Mouse (Mus musculus): Measurements from ENCODE around the gene Sertad2.

DNA sequence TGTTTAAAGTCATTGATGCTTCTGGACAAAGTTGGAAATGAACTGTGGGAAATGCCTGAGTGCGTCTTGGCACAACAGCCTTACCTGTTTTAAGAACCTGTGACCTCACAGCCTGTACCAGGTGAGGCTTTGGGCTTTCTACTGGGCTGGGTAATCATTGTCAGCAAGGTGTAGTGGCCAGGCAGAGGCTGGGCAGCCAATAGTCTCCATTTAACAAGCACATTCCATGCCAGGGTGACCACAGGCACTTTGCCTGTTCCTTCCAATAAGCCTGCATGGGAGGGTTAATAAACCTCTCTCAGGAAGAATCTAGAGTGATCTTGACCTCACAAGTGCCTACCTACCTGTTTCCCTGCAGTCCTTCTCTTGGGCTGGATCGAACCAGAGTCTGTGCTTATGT lies 21.7 kb upstream of the Sertad2 start:
- TF ChIP-seq TAL1 (IDR thresholded peaks at IDR 0.05; ENCODE audit: low read length) = no peak
- no peak for TF ChIP-seq GATA1 (IDR thresholded peaks at IDR 0.05; ENCODE audit: low read length)
